14 mouse cellular contexts compared by ENCODE assay signal in genomic region chr2:93175721-93176120, GRCm38 (mm10). TPM values are rescaled to one million over a fixed set of nuclear protein-coding genes. Genes with fewer than 3 reads are reported as not detected.
DNase-seq lines count a peak whose midpoint lies in the region; ATAC-seq and TF ChIP-seq lines count a peak whose summit lies in the region.
"Had no signal": no experiment of that assay in that cellular context is flagged by ENCODE, and none has a peak within 500 bp of the region (broad histone marks: within the 10 kb centered on the region; RNA-seq: fewer than 3 reads in every experiment).

No protein-coding gene starts in this region.

- TF ChIP-seq CTCF in E14TG2a.4 (conservative IDR thresholded peaks at IDR 0.05; ENCODE audit: low read length), result no peak

- H3K36me3 ChIP-seq in forebrain, embryonic 11.5 days (ENCODE audit: control insufficient read depth, insufficient read depth, low read length), result no peaks in the 10 kb centered on the region
- no peaks in the 10 kb centered on the region for H3K36me3 ChIP-seq in forebrain, embryonic 16.5 days (ENCODE audit: control insufficient read depth, insufficient read depth)
- no peaks in the 10 kb centered on the region for H3K36me3 ChIP-seq in E14TG2a.4 (ENCODE audit: insufficient read depth, low read length)
- no peaks in the 10 kb centered on the region for H3K36me3 ChIP-seq in hindbrain, embryonic 10.5 days
- no peaks in the 10 kb centered on the region for H3K36me3 ChIP-seq in midbrain, embryonic 12.5 days
- H3K36me3 ChIP-seq: embryonic facial prominence, embryonic 12.5 days; heart, embryonic 15.5 days had no signal

- ATAC-seq in forebrain, embryonic 11.5 days (replicated peaks; ENCODE audit: low FRiP score), result no peak
- no peak for ATAC-seq in forebrain, embryonic 16.5 days
- no peak for ATAC-seq in midbrain, embryonic 12.5 days (ENCODE audit: low FRiP score, low read depth)

- H3K9ac ChIP-seq in forebrain, embryonic 11.5 days (ENCODE audit: low read length), result no peak overlapping the region; the same call in 1 of the 2 replicates
- H3K9ac ChIP-seq in forebrain, embryonic 16.5 days (replicated peaks; ENCODE audit: low read depth, low read length), result no peak overlapping the region
- no peak overlapping the region for H3K9ac ChIP-seq in midbrain, embryonic 12.5 days (replicated peaks)
- H3K9ac ChIP-seq: embryonic facial prominence, embryonic 12.5 days; heart, embryonic 15.5 days; lung, embryonic 14.5 days had no signal

- H3K4me3 ChIP-seq in forebrain, embryonic 11.5 days (ENCODE audit: low read depth, low read length), result no peak overlapping the region
- H3K4me3 ChIP-seq in forebrain, embryonic 16.5 days (replicated peaks; ENCODE audit: low read length), result no peak overlapping the region
- peak overlapping the region; percentile 71; the same call in 1 of the 2 replicates for H3K4me3 ChIP-seq in E14TG2a.4 (replicated peaks; ENCODE audit: low read length)
- H3K4me3 ChIP-seq in hindbrain, embryonic 10.5 days, result no peak overlapping the region
- no peak overlapping the region for H3K4me3 ChIP-seq in midbrain, embryonic 12.5 days
- H3K4me3 ChIP-seq: embryonic facial prominence, embryonic 12.5 days; heart, embryonic 15.5 days had no signal

- H3K4me2 ChIP-seq in forebrain, embryonic 11.5 days (ENCODE audit: low read depth, low read length, severe bottlenecking), result no peak overlapping the region
- no peak overlapping the region for H3K4me2 ChIP-seq in forebrain, embryonic 16.5 days (ENCODE audit: low read length)
- H3K4me2 ChIP-seq in midbrain, embryonic 12.5 days (replicated peaks), result 0 out of 2 replicates have a peak overlapping the region, but pooled peaks have one; percentile 31
- H3K4me2 ChIP-seq: embryonic facial prominence, embryonic 12.5 days; heart, embryonic 15.5 days; lung, embryonic 14.5 days had no signal

- H3K4me1 ChIP-seq in forebrain, embryonic 11.5 days (replicated peaks; ENCODE audit: control insufficient read depth, insufficient read depth, low read length), result peaks cover 45% of the 10 kb centered on the region
- H3K4me1 ChIP-seq in forebrain, embryonic 16.5 days (replicated peaks; ENCODE audit: control insufficient read depth, insufficient read depth, low read length), result peaks cover 52% of the 10 kb centered on the region
- peaks cover 95% of the 10 kb centered on the region for H3K4me1 ChIP-seq in E14TG2a.4 (replicated peaks; ENCODE audit: low read depth, low read length)
- peaks cover 97% of the 10 kb centered on the region for H3K4me1 ChIP-seq in hindbrain, embryonic 10.5 days (replicated peaks)
- H3K4me1 ChIP-seq in midbrain, embryonic 12.5 days, result peaks cover 87% of the 10 kb centered on the region

- peaks cover 12% of the 10 kb centered on the region for H3K27me3 ChIP-seq in forebrain, embryonic 11.5 days (ENCODE audit: control insufficient read depth, insufficient read depth, low read length)
- H3K27me3 ChIP-seq in forebrain, embryonic 16.5 days (replicated peaks; ENCODE audit: control insufficient read depth, insufficient read depth, low read length), result no peaks in the 10 kb centered on the region
- H3K27me3 ChIP-seq in E14TG2a.4 (ENCODE audit: insufficient read depth, low read length), result peaks cover 44% of the 10 kb centered on the region
- H3K27me3 ChIP-seq in hindbrain, embryonic 10.5 days (ENCODE audit: insufficient read depth, poor library complexity, severe bottlenecking), result peaks cover 59% of the 10 kb centered on the region
- H3K27me3 ChIP-seq in midbrain, embryonic 12.5 days, result peaks cover 21% of the 10 kb centered on the region

- H3K27ac ChIP-seq in forebrain, embryonic 11.5 days (ENCODE audit: low read depth, low read length), result peak overlapping the region; percentile 89
- H3K27ac ChIP-seq in forebrain, embryonic 16.5 days (ENCODE audit: low read length), result no peak overlapping the region
- H3K27ac ChIP-seq in hindbrain, embryonic 10.5 days, result peak overlapping the region; percentile 91
- H3K27ac ChIP-seq in midbrain, embryonic 12.5 days (replicated peaks), result peak overlapping the region; percentile 93

- DNase-seq in forebrain, embryonic 11.5 days (ENCODE audit: low spot score), result no peak
- DNase-seq in hindbrain, embryonic 10.5 days (ENCODE audit: low spot score), result no peak
- DNase-seq in Muller cell, postnatal 12 days (ENCODE audit: inconsistent ontology term), result no peak
- DNase-seq in yolk sac, embryonic 10.5 days (ENCODE audit: low spot score), result no peak
- no peak for DNase-seq in lung, postnatal 14 days
- DNase-seq: adrenal gland, postnatal 10 days; layer of hippocampus, postnatal 36 days; right cerebral cortex, adult 18-20 months had no signal

- no peaks in the 10 kb centered on the region for H3K9me3 ChIP-seq in forebrain, embryonic 11.5 days (ENCODE audit: control insufficient read depth, low read length)
- no peaks in the 10 kb centered on the region for H3K9me3 ChIP-seq in forebrain, embryonic 16.5 days (ENCODE audit: control insufficient read depth, low read length)
- H3K9me3 ChIP-seq in E14TG2a.4 (ENCODE audit: low read length), result no peaks in the 10 kb centered on the region
- no peaks in the 10 kb centered on the region for H3K9me3 ChIP-seq in hindbrain, embryonic 10.5 days
- no peaks in the 10 kb centered on the region for H3K9me3 ChIP-seq in midbrain, embryonic 12.5 days
- H3K9me3 ChIP-seq: embryonic facial prominence, embryonic 12.5 days; heart, embryonic 15.5 days had no signal

- WGBS in forebrain, embryonic 11.5 days, result 62% methylated on average over 2 of the region's 2 CpGs
- 62% methylated on average over 2 of the region's 2 CpGs for WGBS in forebrain, embryonic 16.5 days
- WGBS in hindbrain, embryonic 10.5 days, result 71% methylated on average over 2 of the region's 2 CpGs
- 70% methylated on average over 2 of the region's 2 CpGs for WGBS in midbrain, embryonic 12.5 days

RNA-seq across cellular contexts. Expression of gene Trp53i11, which starts 11.6 kb away (rescaled TPM):
- 155 and 170 TPM in 2 replicates for polyA plus RNA-seq in forebrain, embryonic 11.5 days (2014; fragmentation: Nextera tagmentation; extraction: Ambion mirVana)
- polyA plus RNA-seq in forebrain, embryonic 16.5 days (2015; fragmentation: Nextera tagmentation; extraction: Ambion mirVana), result 107 and 110 TPM in 2 replicates
- 202 and 281 TPM in 2 replicates for polyA plus RNA-seq in hindbrain, embryonic 10.5 days (2016; fragmentation: Nextera tagmentation; extraction: Ambion mirVana)
- polyA plus RNA-seq in midbrain, embryonic 12.5 days (2016; fragmentation: Nextera tagmentation; extraction: Ambion mirVana), result 142 and 172 TPM in 2 replicates
